Mouse (Mus musculus): Measurements from ENCODE around the gene Raver2. TPM values are rescaled to one million over a fixed set of nuclear protein-coding genes. Genes with fewer than 3 reads are reported as not detected.

Gene Raver2
- total RNA-seq, 1 experiment: 8.8 TPM

GRCm38 (mm10) chr4:101197421-101198170 is 128.8 kb downstream of the Raver2 start:
- Histone ChIP-seq H3K4me3 (ENCODE audit: insufficient read depth in 1 of 2, low read depth in 1 of 2, low read length in 2 of 2, poor library complexity in 1 of 2, severe bottlenecking in 1 of 2) (no peak overlapping the region), H3K9ac (ENCODE audit: insufficient read depth, low read depth, low read length, poor library complexity, severe bottlenecking) (no peak overlapping the region), H3K36me3 (ENCODE audit: control insufficient read depth, insufficient read depth, low read length, poor library complexity, severe bottlenecking) (no peaks in the 10 kb centered on the region), H3K9me3 (ENCODE audit: control insufficient read depth, insufficient read depth, low read depth, low read length) (no peaks in the 10 kb centered on the region), H3K4me1 (ENCODE audit: control insufficient read depth in 2 of 2, insufficient read depth in 2 of 2, low read length in 2 of 2, poor library complexity in 1 of 2) (no peaks in the 10 kb centered on the region), H3K27ac (ENCODE audit: insufficient read depth, low read depth, low read length, poor library complexity, severe bottlenecking) (no peak overlapping the region)
- TF ChIP-seq ZNF384 (IDR thresholded peaks at IDR 0.05; ENCODE audit: low read depth, low read length) (no peak), HCFC1 (IDR thresholded peaks at IDR 0.05; ENCODE audit: borderline replicate concordance, insufficient read depth, low read length) (no peak), MAFK (IDR thresholded peaks at IDR 0.05; ENCODE audit: insufficient read depth, low read depth, low read length) (no peak), CHD2 (IDR thresholded peaks at IDR 0.05; ENCODE audit: low read depth, low read length) (no peak), ZC3H11A (IDR thresholded peaks at IDR 0.05; ENCODE audit: borderline replicate concordance, low read depth, low read length) (no peak)
- in situ Hi-C loops (cut with MboI; ENCODE audit: low sequenced_read_pairs in 2 of 2, unreplicated experiment in 2 of 2): no loop called here
- DNase-seq (ENCODE audit: low read depth, low spot score): no peak

GRCm38 (mm10) chr4:101198333-101198732 is 129.6 kb downstream of the Raver2 start:
- H3K27ac ChIP-seq (ENCODE audit: insufficient read depth, low read depth, low read length, poor library complexity, severe bottlenecking): no peak overlapping the region
- H3K9me3 ChIP-seq (ENCODE audit: control insufficient read depth, insufficient read depth, low read depth, low read length): no peaks in the 10 kb centered on the region
- in situ Hi-C loops (cut with MboI; ENCODE audit: low sequenced_read_pairs in 2 of 2, unreplicated experiment in 2 of 2): no loop called here
- no peaks in the 10 kb centered on the region for H3K36me3 ChIP-seq (ENCODE audit: control insufficient read depth, insufficient read depth, low read length, poor library complexity, severe bottlenecking)
- H3K4me1 ChIP-seq (ENCODE audit: control insufficient read depth in 2 of 2, insufficient read depth in 2 of 2, low read length in 2 of 2, poor library complexity in 1 of 2): no peaks in the 10 kb centered on the region
- no peak for DNase-seq (ENCODE audit: low read depth, low spot score)
- TF ChIP-seq MAFK (IDR thresholded peaks at IDR 0.05; ENCODE audit: insufficient read depth, low read depth, low read length) (no peak), HCFC1 (IDR thresholded peaks at IDR 0.05; ENCODE audit: borderline replicate concordance, insufficient read depth, low read length) (no peak), ZC3H11A (IDR thresholded peaks at IDR 0.05; ENCODE audit: borderline replicate concordance, low read depth, low read length) (no peak), CHD2 (IDR thresholded peaks at IDR 0.05; ENCODE audit: low read depth, low read length) (no peak), ZNF384 (IDR thresholded peaks at IDR 0.05; ENCODE audit: low read depth, low read length) (no peak)
- no peak overlapping the region for H3K9ac ChIP-seq (ENCODE audit: insufficient read depth, low read depth, low read length, poor library complexity, severe bottlenecking)
- no peak overlapping the region for H3K4me3 ChIP-seq (ENCODE audit: insufficient read depth in 1 of 2, low read depth in 1 of 2, low read length in 2 of 2, poor library complexity in 1 of 2, severe bottlenecking in 1 of 2)

- TF ChIP-seq MAFK (IDR thresholded peaks at IDR 0.05; ENCODE audit: insufficient read depth, low read depth, low read length) (no peak), HCFC1 (IDR thresholded peaks at IDR 0.05; ENCODE audit: borderline replicate concordance, insufficient read depth, low read length) (no peak), ZC3H11A (IDR thresholded peaks at IDR 0.05; ENCODE audit: borderline replicate concordance, low read depth, low read length) (no peak), ZNF384 (IDR thresholded peaks at IDR 0.05; ENCODE audit: low read depth, low read length) (no peak), CHD2 (IDR thresholded peaks at IDR 0.05; ENCODE audit: low read depth, low read length) (no peak)
- H3K9me3 ChIP-seq (ENCODE audit: control insufficient read depth, insufficient read depth, low read depth, low read length): no peaks in the 10 kb centered on the region
- H3K36me3 ChIP-seq (ENCODE audit: control insufficient read depth, insufficient read depth, low read length, poor library complexity, severe bottlenecking): no peaks in the 10 kb centered on the region
- H3K4me3 ChIP-seq (ENCODE audit: insufficient read depth in 1 of 2, low read depth in 1 of 2, low read length in 2 of 2, poor library complexity in 1 of 2, severe bottlenecking in 1 of 2): no peak overlapping the region
- in situ Hi-C loops (cut with MboI; ENCODE audit: low sequenced_read_pairs in 2 of 2, unreplicated experiment in 2 of 2): no loop called here
- no peak for DNase-seq (ENCODE audit: low read depth, low spot score)
- H3K27ac ChIP-seq (ENCODE audit: insufficient read depth, low read depth, low read length, poor library complexity, severe bottlenecking): no peak overlapping the region
- H3K4me1 ChIP-seq (ENCODE audit: control insufficient read depth in 2 of 2, insufficient read depth in 2 of 2, low read length in 2 of 2, poor library complexity in 1 of 2): no peaks in the 10 kb centered on the region
- no peak overlapping the region for H3K9ac ChIP-seq (ENCODE audit: insufficient read depth, low read depth, low read length, poor library complexity, severe bottlenecking)
Measured at GRCm38 (mm10) chr4:101199433-101200081, 130.8 kb downstream of the Raver2 start.

Other genes with a start within 250 kb of the Raver2 start
- gene Gm10577, start 48.3 kb upstream of the Raver2 start, total RNA-seq (2012; rRNA removed): not detected in 2 replicates
- 17.0 and 22.5 TPM in 2 replicates for gene Jak1, start 196.3 kb downstream of the Raver2 start, total RNA-seq (2012; rRNA removed)